Mouse (Mus musculus) v-Abl transformed pro-B cells (cell line): ENCODE measurements around the gene Cdhr3.
"Not testable (repeated sequence)": the region's sequence is repeated elsewhere in the genome, so short reads cannot be mapped to it uniquely, and the experiment has no call there.

Experiments used
- in situ Hi-C, 2 experiments: fragments of 400-800 bp; cut with MboI; formaldehyde crosslinking; loops; one replicate each; pipeline ENCODE4 v1.15.1; 2025; ENCODE audit not compliant: unreplicated experiment in 2 of 2

The Cdhr3 gene

GRCm38 (mm10) chr12:33083362-33083761 lies 9.3 kb downstream of the Cdhr3 start:
- in situ Hi-C loops = no loop called here

- in situ Hi-C loops = no loop called here
Observed at GRCm38 (mm10) chr12:33076309-33076708, 16.4 kb downstream of the Cdhr3 start.

- in situ Hi-C loops = no loop called here
Observed at GRCm38 (mm10) chr12:33071901-33072672, 20.6 kb downstream of the Cdhr3 start.

GRCm38 (mm10) chr12:33068977-33069376 lies 23.7 kb downstream of the Cdhr3 start:
- in situ Hi-C loops = no loop called here

GRCm38 (mm10) chr12:33066355-33066754 lies 26.3 kb downstream of the Cdhr3 start:
- in situ Hi-C loops = no loop called here

GRCm38 (mm10) chr12:33065162-33065561 lies 27.5 kb downstream of the Cdhr3 start:
- in situ Hi-C loops = no loop called here

GRCm38 (mm10) chr12:33064266-33064665 lies 28.4 kb downstream of the Cdhr3 start:
- in situ Hi-C loops = no loop called here

GRCm38 (mm10) chr12:33063250-33063649 lies 29.4 kb downstream of the Cdhr3 start:
- in situ Hi-C loops = no loop called here

GRCm38 (mm10) chr12:33062379-33062778 lies 30.3 kb downstream of the Cdhr3 start:
- in situ Hi-C loops = not testable (repeated sequence)

GRCm38 (mm10) chr12:33061651-33062050 lies 31.0 kb downstream of the Cdhr3 start:
- in situ Hi-C loops = no loop called here

- in situ Hi-C loops = no loop called here
Observed at GRCm38 (mm10) chr12:33057231-33058048, 35.2 kb downstream of the Cdhr3 start.

GRCm38 (mm10) chr12:33056574-33056973 lies 36.1 kb downstream of the Cdhr3 start:
- in situ Hi-C loops = no loop called here

- in situ Hi-C loops = no loop called here
Observed at GRCm38 (mm10) chr12:33056074-33056473, 36.6 kb downstream of the Cdhr3 start.

GRCm38 (mm10) chr12:33053746-33054145 lies 38.9 kb downstream of the Cdhr3 start:
- in situ Hi-C loops = no loop called here

GRCm38 (mm10) chr12:33053311-33053710 lies 39.4 kb downstream of the Cdhr3 start:
- in situ Hi-C loops = no loop called here

- in situ Hi-C loops = loop anchor here in 1 of 2 experiments (25.0 kb wide), 1 partner anchor 1589 kb away; no protein-coding TSS in a partner anchor
Observed at GRCm38 (mm10) chr12:33048391-33048790, 44.3 kb downstream of the Cdhr3 start.

GRCm38 (mm10) chr12:33046434-33046833 lies 46.2 kb downstream of the Cdhr3 start:
- in situ Hi-C loops = loop anchor here in 1 of 2 experiments (25.0 kb wide), 1 partner anchor 1591 kb away; no protein-coding TSS in a partner anchor

- in situ Hi-C loops = loop anchor here in 1 of 2 experiments (25.0 kb wide), 1 partner anchor 1592 kb away; no protein-coding TSS in a partner anchor
Observed at GRCm38 (mm10) chr12:33045533-33046361, 46.9 kb downstream of the Cdhr3 start.

- in situ Hi-C loops = loop anchor here in 1 of 2 experiments (25.0 kb wide), 1 partner anchor 1596 kb away; no protein-coding TSS in a partner anchor
Observed at GRCm38 (mm10) chr12:33041476-33041875, 51.2 kb downstream of the Cdhr3 start.

- in situ Hi-C loops = loop anchor here in 1 of 2 experiments (25.0 kb wide), 1 partner anchor 1596 kb away; no protein-coding TSS in a partner anchor
Observed at GRCm38 (mm10) chr12:33040811-33041210, 51.9 kb downstream of the Cdhr3 start.
